Mouse (Mus musculus) kidney, adult 2 months (tissue): ENCODE measurements around the gene Prpf3.
A peak's percentile ranks its signal among the peaks of the same experiment; 100 is the strongest.

ENCODE experiments used
- CTCF ChIP-seq: fragments of 200-500 bp; conservative IDR thresholded peaks from 2 replicates; pipeline ENCODE4 v1.5.1; 2011; ENCODE audit warnings: low read depth, mild to moderate bottlenecking, control low read depth, low read length, moderate library complexity, mixed read lengths; ENCODE audit not compliant: insufficient read depth, insufficient read length
- POLR2A ChIP-seq: fragments of 200-500 bp; IDR thresholded peaks from one replicate; pipeline ENCODE4 v1.6.1; 2011; ENCODE audit warnings: low read depth, low read length, control low read depth

- TF ChIP-seq CTCF (peak; percentile 51), POLR2A (no peak)
Observed at GRCm38 (mm10) chr3:95861796-95862195, 6.1 kb upstream of the Prpf3 start.
